Comparison of ENCODE assay signal across 16 mouse cellular contexts in the genomic region with DNA sequence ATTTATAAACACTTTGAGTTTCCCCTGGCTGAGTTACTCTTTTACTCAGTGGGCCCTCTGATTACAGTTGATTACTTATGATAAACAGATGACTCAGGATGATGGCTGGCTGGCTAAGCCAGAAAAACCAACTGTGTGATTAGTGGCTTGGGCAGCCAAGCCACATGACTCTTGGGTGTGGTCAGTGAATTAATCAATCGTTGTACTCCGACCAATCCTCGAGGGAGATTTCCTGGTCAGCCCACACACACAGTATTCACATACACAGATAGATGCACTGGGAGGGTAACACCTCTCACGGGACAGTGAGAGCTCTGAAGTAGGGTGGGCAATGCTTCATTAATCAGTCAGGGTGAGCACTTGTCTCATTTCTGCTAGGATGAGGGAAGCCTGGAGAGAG.
A peak's percentile ranks its signal among the peaks of the same experiment; 100 is the strongest.
DNase-seq lines count a peak whose midpoint lies in the region; ATAC-seq and TF ChIP-seq lines count a peak whose summit lies in the region.
"Had no signal": no experiment of that assay in that cellular context is flagged by ENCODE, and none has a peak within 500 bp of the region (broad histone marks: within the 10 kb centered on the region; RNA-seq: fewer than 3 reads in every experiment).

No protein-coding gene starts in this region.

- H3K4me2 ChIP-seq in liver, embryonic 12.5 days, result no peak overlapping the region
- no peak overlapping the region for H3K4me2 ChIP-seq in stomach, embryonic 15.5 days
- H3K4me2 ChIP-seq: hindbrain, embryonic 13.5 days; lung, embryonic 15.5 days had no signal

- 0 out of 2 replicates have a peak, but pooled peaks cover 1% of the 10 kb centered on the region for H3K36me3 ChIP-seq in liver, adult 2 months (ENCODE audit: control insufficient read depth, insufficient read depth, low read length)
- H3K36me3 ChIP-seq in liver, embryonic 12.5 days, result no peaks in the 10 kb centered on the region
- H3K36me3 ChIP-seq in C2C12 (ENCODE audit: control insufficient read depth, insufficient read depth), result no peaks in the 10 kb centered on the region
- no peaks in the 10 kb centered on the region for H3K36me3 ChIP-seq in stomach, embryonic 15.5 days
- H3K36me3 ChIP-seq: lung, embryonic 15.5 days had no signal

- TF ChIP-seq POLR2A in liver, adult 2 months (IDR thresholded peaks at IDR 0.05; ENCODE audit: extremely low read depth, insufficient read depth, low read length), result no peak

- ATAC-seq in liver, embryonic 12.5 days, result no peak
- peak; percentile 21 for ATAC-seq in Patski
- ATAC-seq in stomach, embryonic 15.5 days (ENCODE audit: insufficient read depth, low FRiP score, low read depth), result peak; percentile 53; the same call in 1 of the 2 replicates
- ATAC-seq: CD4-positive, CD25-positive, alpha-beta regulatory T cell, adult 4 months had no signal

- 37% methylated on average over 4 of the region's 4 CpGs for WGBS in liver, adult 2 months
- WGBS in liver, embryonic 12.5 days (ENCODE audit: insufficient replicate concordance), result 59% methylated on average over 4 of the region's 4 CpGs
- 51% methylated on average over 4 of the region's 4 CpGs for WGBS in stomach, embryonic 15.5 days

- no peak overlapping the region for H3K4me3 ChIP-seq in liver, adult 2 months (ENCODE audit: insufficient read depth, low read depth, low read length)
- H3K4me3 ChIP-seq in liver, embryonic 12.5 days, result no peak overlapping the region
- no peak overlapping the region for H3K4me3 ChIP-seq in C2C12 (ENCODE audit: insufficient read depth, poor library complexity, severe bottlenecking)
- no peak overlapping the region for H3K4me3 ChIP-seq in stomach, embryonic 15.5 days (replicated peaks)
- H3K4me3 ChIP-seq: hindbrain, embryonic 13.5 days; lung, embryonic 15.5 days had no signal

- no peaks in the 10 kb centered on the region for H3K79me3 ChIP-seq in C2C12 (ENCODE audit: low read depth)

- no peaks in the 10 kb centered on the region for H3K4me1 ChIP-seq in liver, adult 2 months (ENCODE audit: control insufficient read depth, insufficient read depth, low read length)
- H3K4me1 ChIP-seq in liver, embryonic 12.5 days, result no peaks in the 10 kb centered on the region
- H3K4me1 ChIP-seq in stomach, embryonic 15.5 days, result no peaks in the 10 kb centered on the region
- H3K4me1 ChIP-seq: lung, embryonic 15.5 days had no signal

- H3K79me2 ChIP-seq in liver, adult 2 months (ENCODE audit: control insufficient read depth, insufficient read depth, low read length), result no peaks in the 10 kb centered on the region
- no peaks in the 10 kb centered on the region for H3K79me2 ChIP-seq in C2C12 (ENCODE audit: control insufficient read depth, insufficient read depth)

- H3K9ac ChIP-seq in liver, adult 2 months (ENCODE audit: low read depth, low read length), result no peak overlapping the region
- H3K9ac ChIP-seq in liver, embryonic 12.5 days, result no peak overlapping the region
- H3K9ac ChIP-seq in stomach, embryonic 15.5 days, result no peak overlapping the region
- H3K9ac ChIP-seq: hindbrain, embryonic 13.5 days; lung, embryonic 15.5 days had no signal

- POLR2A ChIA-PET in Patski (lab: Charles Lee), result no interaction called here

- in situ Hi-C loops in Patski (cut with MboI; ENCODE audit: low pct_unique_long_range_greater_than_20kb), result no loop called here

- CTCF ChIA-PET in Patski (lab: Charles Lee), result no interaction called here

- no peak overlapping the region for H3ac ChIP-seq in C2C12 (ENCODE audit: control insufficient read depth, insufficient read length, low read depth)

- no peaks in the 10 kb centered on the region for H3K9me3 ChIP-seq in liver, embryonic 12.5 days (replicated peaks)
- no peaks in the 10 kb centered on the region for H3K9me3 ChIP-seq in stomach, embryonic 15.5 days
- H3K9me3 ChIP-seq: hindbrain, embryonic 13.5 days; lung, embryonic 15.5 days had no signal

- TF ChIP-seq CTCF in liver, adult 2 months (IDR thresholded peaks at IDR 0.05; ENCODE audit: low read depth, low read length), result no peak
- TF ChIP-seq CTCF in C2C12 (IDR thresholded peaks at IDR 0.05; ENCODE audit: control insufficient read depth, insufficient read depth, insufficient read length) (no peak), Patski (IDR thresholded peaks at IDR 0.05) (no peak)

- H3K27me3 ChIP-seq in liver, adult 2 months (ENCODE audit: control insufficient read depth, insufficient read depth, low read length), result no peaks in the 10 kb centered on the region
- no peaks in the 10 kb centered on the region for H3K27me3 ChIP-seq in liver, embryonic 12.5 days (replicated peaks)
- H3K27me3 ChIP-seq in C2C12 (ENCODE audit: control insufficient read depth, insufficient read depth, insufficient read length) (no peaks in the 10 kb centered on the region), Patski (no peaks in the 10 kb centered on the region)
- H3K27me3 ChIP-seq in stomach, embryonic 15.5 days (replicated peaks), result no peaks in the 10 kb centered on the region
- H3K27me3 ChIP-seq: hindbrain, embryonic 13.5 days; lung, embryonic 15.5 days had no signal

- H3K27ac ChIP-seq in liver, adult 2 months (replicated peaks; ENCODE audit: insufficient read depth, low read depth, low read length), result no peak overlapping the region
- H3K27ac ChIP-seq in liver, embryonic 12.5 days, result no peak overlapping the region
- no peak overlapping the region for H3K27ac ChIP-seq in stomach, embryonic 15.5 days
- H3K27ac ChIP-seq: lung, embryonic 15.5 days had no signal

- peak; percentile 46 for DNase-seq in liver, adult 2 months (ENCODE audit: extremely low read depth, low read depth, low spot score)
- DNase-seq in Patski (ENCODE audit: low read depth, low spot score), result peak; percentile 17
- no peak for DNase-seq in spleen, postnatal 36 days (ENCODE audit: low spot score in 2 of 2)
- no peak for DNase-seq in testis, postnatal 10 days (ENCODE audit: low spot score)
- DNase-seq: cerebellum, postnatal 25 days; kidney, adult 11 months; kidney, postnatal 4 days; liver; right cerebral cortex, adult 18-20 months; thymus, adult 18-20 months had no signal

TF ChIP-seq in C2C12, 6 proteins besides CTCF, POLR2A, EP300 and RAD21:
- TF ChIP-seq USF1 (IDR thresholded peaks at IDR 0.05; ENCODE audit: low read depth), result peak; percentile 51
- peak; percentile 29 for TF ChIP-seq MYOD1 (IDR thresholded peaks at IDR 0.05; ENCODE audit: control insufficient read depth, insufficient read length, low read depth)
- no peak for TF ChIP-seq CEBPB (IDR thresholded peaks at IDR 0.05; ENCODE audit: low read depth)
- no peak for TF ChIP-seq MYOG (IDR thresholded peaks at IDR 0.05; ENCODE audit: control insufficient read depth, extremely low read depth, insufficient read length)
- no peak for TF ChIP-seq MAX (IDR thresholded peaks at IDR 0.05)
- TF ChIP-seq FOSL1 (IDR thresholded peaks at IDR 0.05; ENCODE audit: insufficient read depth, low read length, poor library complexity, severe bottlenecking), result no peak
TF ChIP-seq in C2C12: peak in this region for 2.

Comparison
In these comparisons a context has a peak if more than half of its experiments do, and no peak if none do; other contexts are left out.
1. DNase-seq: peak in liver, adult 2 months (single experiment) and Patski (single experiment); none in spleen, postnatal 36 days (0 of 2) and testis, postnatal 10 days (single experiment).